Mouse (Mus musculus) small intestine, adult 2 months (tissue): ENCODE measurements around the gene Glis3.

Source experiments
- CTCF ChIP-seq: fragments of 200-500 bp; IDR thresholded peaks from 2 replicates; pipeline ENCODE4 v1.5.1; 2012; ENCODE audit warnings: low read depth, mild to moderate bottlenecking, control low read depth, inconsistent platforms, low read length, moderate library complexity, mixed read lengths; ENCODE audit not compliant: insufficient replicate concordance, insufficient read length; ENCODE audit errors: extremely low read depth
- POLR2A ChIP-seq: fragments of 200-500 bp; IDR thresholded peaks from 2 replicates; pipeline ENCODE4 v1.6.1; 2012; ENCODE audit warnings: low read depth, mild to moderate bottlenecking, control low read depth, inconsistent platforms, low read length, moderate library complexity

GRCm38 (mm10) chr19:28555181-28555929, 124.5 kb downstream of the Glis3 start:
- TF ChIP-seq POLR2A (no peak), CTCF (no peak)
